Mouse (Mus musculus) T-cell, adult 2 months (primary cell): ENCODE measurements around the gene Scyl1.
"Not testable (repeated sequence)": the region's sequence is repeated elsewhere in the genome, so short reads cannot be mapped to it uniquely, and the experiment has no call there.

ENCODE experiments used
- DNase-seq: peaks from one replicate; pipeline ENCODE4 v3.0.0; 2022; ENCODE audit warnings: low spot score

Scyl1 gene

GRCm38 (mm10) chr19:5803041-5803880 is 32.0 kb upstream of the Scyl1 start:
- DNase-seq, result peak; percentile 99

DNA sequence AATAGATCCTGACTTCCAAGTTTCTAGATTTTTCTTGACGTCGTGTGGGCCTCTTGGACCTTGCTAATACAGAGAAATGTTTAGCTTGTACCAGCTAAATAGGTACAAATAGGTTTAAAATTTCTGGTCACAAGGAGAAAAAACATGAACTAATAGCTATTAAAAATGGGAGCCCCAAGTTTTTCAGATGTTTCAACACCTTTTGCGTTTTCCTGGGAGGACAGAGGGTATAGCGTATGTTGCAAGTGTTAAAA is 31.5 kb upstream of the Scyl1 start:
- no peak for DNase-seq

DNA sequence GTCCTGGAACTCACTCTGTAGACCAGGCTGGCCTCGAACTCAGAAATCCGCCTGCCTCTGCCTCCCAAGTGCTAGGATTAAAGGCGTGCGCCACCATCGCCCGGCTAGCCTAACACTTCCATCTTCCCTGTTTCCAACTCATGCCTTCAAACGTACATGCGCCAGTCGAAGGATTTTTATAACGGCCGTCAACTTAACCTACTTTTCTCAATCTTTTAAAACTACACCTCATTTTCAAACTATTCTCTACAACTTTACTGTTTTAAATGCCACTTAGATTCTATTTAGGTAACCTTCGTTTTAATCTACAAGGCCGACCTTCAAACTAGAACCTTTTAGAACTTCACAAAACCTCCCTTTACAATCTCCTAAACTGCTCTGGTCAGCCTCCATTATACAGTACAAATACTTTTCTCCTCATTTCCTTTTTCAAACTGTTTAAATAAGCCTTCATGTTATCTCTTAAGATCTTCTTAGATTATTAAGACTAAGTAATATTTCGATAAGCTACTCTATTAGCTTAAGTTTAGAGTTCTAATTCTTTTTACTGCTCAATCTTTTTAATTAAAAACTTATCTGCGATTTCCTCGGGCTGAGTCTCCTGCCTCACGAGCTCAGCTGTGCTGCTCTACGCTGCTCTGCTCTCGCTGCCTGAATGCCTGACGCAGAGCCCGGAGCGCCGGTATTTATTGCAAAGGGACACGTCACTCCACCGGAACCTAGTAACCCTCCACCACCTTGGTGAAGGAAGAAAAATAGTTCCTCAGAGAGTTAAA is 31.0 kb upstream of the Scyl1 start:
- peak; percentile 94 for DNase-seq

DNA sequence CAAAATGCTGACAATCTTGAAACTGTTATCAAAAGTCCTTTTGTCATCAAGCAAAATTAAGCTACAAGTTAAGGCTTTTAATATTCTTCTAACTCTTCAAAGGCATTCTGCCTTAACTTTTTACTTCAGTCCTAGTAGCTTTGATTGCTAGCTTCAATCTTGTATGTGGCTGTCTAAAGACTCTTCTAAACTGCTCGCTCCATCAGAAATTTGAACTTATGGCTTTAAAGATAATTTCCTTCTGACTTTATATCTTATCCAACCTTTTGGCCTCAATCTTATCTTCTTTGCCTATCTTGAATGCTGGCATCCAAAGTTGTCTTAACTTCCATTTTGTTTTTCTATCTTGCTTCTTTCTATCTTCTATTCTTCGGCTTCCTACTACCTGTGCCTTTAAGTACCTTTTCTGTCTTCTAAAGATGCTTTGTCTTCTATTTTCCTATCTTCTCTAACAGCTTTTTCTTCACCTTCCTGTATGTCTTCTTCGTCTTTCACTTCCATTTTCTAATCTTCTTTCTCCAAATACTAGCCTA is 30.3 kb upstream of the Scyl1 start:
- no peak for DNase-seq

DNA sequence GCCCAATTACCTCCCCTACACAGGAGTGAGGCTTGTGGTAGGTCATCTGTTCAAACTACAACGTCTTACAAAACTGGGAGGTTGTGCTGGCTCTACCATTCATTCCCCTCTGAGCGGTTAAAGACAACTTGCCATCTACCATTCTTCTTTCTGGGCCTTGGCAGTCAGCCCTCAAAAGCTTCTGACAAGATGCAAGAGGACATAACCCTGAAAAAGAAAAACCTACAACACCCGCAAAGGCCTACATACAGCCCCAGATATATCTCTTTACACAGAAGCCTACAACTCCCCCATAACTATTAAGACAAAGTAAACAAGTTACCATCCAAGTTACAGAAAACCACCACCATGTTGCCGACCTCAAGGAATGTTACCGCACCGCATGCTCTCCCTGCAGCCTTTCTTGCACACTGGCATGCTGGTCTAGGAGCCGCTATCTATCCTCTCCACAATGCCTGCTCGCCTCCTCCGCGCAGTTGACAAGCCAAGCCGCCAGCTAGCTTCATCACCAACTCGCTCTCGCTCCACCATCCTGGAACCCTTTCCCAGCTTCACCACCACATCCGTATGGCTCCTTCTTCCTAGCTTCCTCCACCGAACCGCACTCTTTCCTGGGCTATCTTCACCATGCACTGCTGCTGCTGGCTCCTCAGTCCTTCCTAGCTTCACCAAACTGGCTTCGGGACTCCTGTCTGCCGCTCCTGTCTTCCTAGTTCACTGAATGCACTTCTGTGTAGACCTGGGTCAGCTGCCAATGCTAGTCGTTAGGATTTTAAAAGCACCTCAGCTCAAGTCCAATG is 29.6 kb upstream of the Scyl1 start:
- no peak for DNase-seq

GRCm38 (mm10) chr19:5800350-5800631 is 29.1 kb upstream of the Scyl1 start:
- DNase-seq, result no peak

DNA sequence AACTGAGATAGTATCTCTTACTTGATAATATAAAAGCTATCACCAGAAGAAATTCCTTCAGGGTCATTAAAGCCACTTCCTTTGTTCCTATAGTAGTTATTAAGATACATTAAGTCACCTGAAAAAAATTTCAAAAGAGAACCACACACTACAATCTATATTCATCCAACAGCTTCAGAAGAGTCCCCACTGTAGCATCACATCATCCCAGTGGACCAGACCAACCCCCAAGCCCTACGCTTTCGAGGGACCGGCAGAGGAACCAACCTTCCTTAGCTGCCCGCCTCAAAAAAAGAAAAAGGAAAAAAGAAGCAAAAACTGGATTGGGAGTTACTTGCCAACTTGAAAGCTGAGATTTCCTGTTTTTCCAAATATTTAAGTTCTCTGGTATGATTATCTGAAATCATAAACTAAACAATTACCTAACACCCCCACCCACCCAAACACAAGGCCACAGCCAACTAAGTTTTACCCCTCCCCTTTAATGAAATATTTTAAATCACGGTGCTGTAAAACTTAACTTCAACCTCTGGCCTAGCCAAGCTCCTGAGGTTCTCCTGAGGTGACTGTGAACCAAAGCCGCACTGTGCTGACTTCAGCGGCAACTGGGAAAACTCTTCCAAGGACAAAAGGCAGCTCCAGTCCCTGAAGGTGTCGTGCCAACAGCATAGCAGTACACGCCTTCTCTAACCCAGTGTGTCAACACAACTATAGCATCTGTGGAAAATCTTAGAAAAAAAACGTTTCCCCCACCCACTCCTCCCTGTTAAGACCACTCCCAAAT is 28.5 kb upstream of the Scyl1 start:
- DNase-seq, result no peak

- no peak for DNase-seq
These were observed 27.7 kb upstream of the Scyl1 start for GRCm38 (mm10) chr19:5798700-5799479.

- DNase-seq, result no peak
These were observed 26.3 kb upstream of the Scyl1 start for GRCm38 (mm10) chr19:5797381-5798111.

GRCm38 (mm10) chr19:5796573-5797111 is 25.4 kb upstream of the Scyl1 start:
- DNase-seq, result no peak

DNA sequence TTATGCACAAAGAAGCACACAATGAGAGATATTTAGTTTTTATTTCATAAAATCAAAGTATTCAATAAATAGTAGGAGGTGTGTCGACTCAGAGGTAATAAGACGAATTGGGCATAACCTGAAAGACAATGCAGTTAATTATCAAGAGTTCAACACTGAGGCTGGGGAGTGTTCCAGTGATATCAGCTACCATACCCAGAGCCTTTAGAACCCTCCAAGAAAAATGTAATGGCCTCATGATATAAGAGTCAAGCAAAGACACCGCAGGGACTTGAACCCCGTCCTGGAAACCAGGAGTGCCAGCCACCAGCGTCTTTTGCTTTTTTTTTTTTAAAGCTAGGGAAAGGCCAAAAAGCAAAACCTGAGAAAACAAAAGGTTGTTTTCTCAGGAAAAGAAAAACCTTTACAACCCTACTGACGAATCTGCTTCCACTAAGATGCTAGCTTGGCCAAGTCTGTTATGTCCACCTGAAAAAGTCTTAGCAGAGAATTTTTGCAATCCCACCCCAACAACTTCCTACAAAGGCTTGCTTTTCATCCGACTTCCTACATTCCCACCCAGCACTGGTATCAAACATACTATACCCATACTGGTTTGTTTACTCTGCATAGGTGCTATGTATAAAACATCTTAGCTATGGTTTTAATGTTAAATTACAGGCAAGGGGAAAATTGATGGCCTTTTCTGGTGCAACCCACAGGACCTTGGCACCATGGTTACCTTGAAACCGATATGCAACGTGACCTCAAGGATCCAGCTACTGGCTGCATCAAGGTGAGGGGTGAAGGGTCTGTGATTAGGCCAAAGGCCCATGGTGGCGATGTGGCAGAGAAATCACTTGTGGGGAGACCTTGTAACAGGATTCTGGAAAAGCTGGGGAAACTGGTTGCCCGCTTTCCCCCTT is 24.7 kb upstream of the Scyl1 start:
- no peak for DNase-seq

DNA sequence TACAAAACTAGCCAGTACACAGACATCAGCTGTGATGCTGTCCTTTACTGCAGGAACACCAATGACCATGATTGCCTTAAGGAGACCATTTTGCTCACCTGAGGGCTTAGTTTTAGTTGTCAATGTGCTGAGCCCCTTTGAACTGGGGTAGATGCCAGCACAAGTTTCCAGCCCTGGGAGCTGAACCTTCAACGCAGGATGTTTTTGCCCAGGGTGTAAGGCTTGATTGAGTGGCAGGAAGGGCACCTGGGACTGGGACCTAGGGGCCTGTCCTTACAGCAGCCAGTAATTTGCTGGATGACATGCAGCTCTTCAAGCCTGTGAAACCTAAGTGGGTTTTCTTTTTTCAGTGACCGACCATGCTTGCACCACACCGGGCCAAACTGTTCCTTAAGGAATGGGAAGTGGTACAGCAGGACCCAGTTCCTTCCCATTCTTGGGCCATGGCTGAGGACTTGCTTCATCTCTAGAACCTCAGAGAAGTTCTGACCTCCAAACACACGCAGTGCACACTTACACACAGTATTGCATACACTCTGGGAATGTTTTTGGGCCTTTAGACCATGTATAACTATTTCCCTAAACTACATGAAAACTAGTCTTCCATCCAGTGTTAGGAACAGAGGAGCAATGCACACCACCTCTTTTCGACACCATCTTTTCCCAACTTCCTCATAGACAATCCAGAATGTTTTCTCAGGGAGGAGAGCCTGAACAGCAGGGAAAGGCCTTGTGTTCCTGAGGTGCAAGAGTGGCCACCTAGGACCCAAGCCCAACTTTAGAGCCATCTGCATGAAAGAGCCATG is 23.8 kb upstream of the Scyl1 start:
- peak; percentile 49 for DNase-seq

- not testable (repeated sequence) for DNase-seq
These were observed 22.9 kb upstream of the Scyl1 start for GRCm38 (mm10) chr19:5793917-5794770.

DNA sequence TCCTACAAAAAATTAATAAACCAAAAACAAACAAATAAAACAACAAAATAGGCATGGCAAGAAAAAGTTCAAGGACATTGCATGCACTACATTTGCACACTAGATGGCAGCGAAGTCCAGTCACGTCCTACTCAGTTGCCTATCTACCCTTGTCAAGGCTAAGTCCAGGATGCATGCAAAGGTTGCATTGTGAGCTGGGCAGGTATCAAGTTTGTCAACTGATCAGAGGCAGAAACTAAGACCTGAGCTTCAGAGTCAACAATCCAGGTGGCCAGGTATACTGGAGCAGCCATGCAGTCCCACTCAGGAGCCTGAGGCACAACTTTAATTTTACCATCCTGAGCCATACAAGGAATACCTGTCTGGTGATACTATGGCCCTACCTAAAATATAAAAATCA is 21.9 kb upstream of the Scyl1 start:
- peak; percentile 73 for DNase-seq

GRCm38 (mm10) chr19:5791329-5791728 is 20.1 kb upstream of the Scyl1 start:
- no peak for DNase-seq

GRCm38 (mm10) chr19:5789066-5789465 is 17.8 kb upstream of the Scyl1 start:
- no peak for DNase-seq

- no peak for DNase-seq
These were observed 17.4 kb upstream of the Scyl1 start for GRCm38 (mm10) chr19:5788620-5789019.
